Mouse (Mus musculus) liver, embryonic 13.5 days (tissue): ENCODE results near the gene Taar7a. TPM values are rescaled to one million over a fixed set of nuclear protein-coding genes. Genes with fewer than 3 reads are reported as not detected.

ENCODE experiments used
- ATAC-seq: fragments of 200-750 bp; cut with Nextera tagmentation; 2 replicates; pipeline ENCODE4 v1.8.0; 2017; ENCODE audit warnings: low read depth, mild to moderate bottlenecking, moderate number of reproducible peaks, moderate library complexity
- DNase-seq: peaks from one replicate; pipeline ENCODE4 v3.0.0; 2022
- H3K27ac ChIP-seq: fragments of 300-500 bp; sonication (generic); 2 replicates; pipeline ENCODE4 v1.5.1; 2015; ENCODE audit warnings: moderate library complexity, mild to moderate bottlenecking, inconsistent platforms
- H3K27me3 ChIP-seq: fragments of 300-500 bp; sonication (generic); 2 replicates; pipeline ENCODE4 v1.6.1; 2015; ENCODE audit warnings: mild to moderate bottlenecking, inconsistent platforms
- H3K36me3 ChIP-seq: fragments of 300-500 bp; sonication (generic); 2 replicates; pipeline ENCODE4 v1.6.1; 2015; ENCODE audit warnings: mild to moderate bottlenecking, inconsistent platforms
- H3K4me1 ChIP-seq: fragments of 300-500 bp; sonication (generic); replicated peaks from 2 replicates; pipeline ENCODE4 v1.6.1; 2015; ENCODE audit warnings: inconsistent platforms
- H3K4me2 ChIP-seq: fragments of 300-500 bp; sonication (generic); 2 replicates; pipeline ENCODE4 v1.6.1; 2015; ENCODE audit warnings: inconsistent platforms, mild to moderate bottlenecking, moderate library complexity
- H3K4me3 ChIP-seq: fragments of 300-500 bp; sonication (generic); replicated peaks from 2 replicates; pipeline ENCODE4 v1.5.1; 2015; ENCODE audit warnings: mild to moderate bottlenecking, inconsistent platforms
- H3K9ac ChIP-seq: fragments of 300-500 bp; sonication (generic); 2 replicates; pipeline ENCODE4 v1.6.1; 2015; ENCODE audit warnings: mild to moderate bottlenecking, inconsistent platforms
- H3K9me3 ChIP-seq: fragments of 300-500 bp; sonication (generic); replicated peaks from 2 replicates; pipeline ENCODE4 v1.6.1; 2016; ENCODE audit warnings: inconsistent platforms
- WGBS: fragments of 180-500 bp; shearing (Covaris S2); methylation state at CpG from one replicate; pipeline ENCODE4 v1.1.7; 2015; ENCODE audit not compliant: insufficient replicate concordance; 5-methylcytosine and 5-hydroxymethylcytosine counted together
- polyA plus RNA-seq: library from polyadenylated mRNA; unstranded; fragments of >200 nt; fragmentation: Nextera tagmentation; extraction: Ambion mirVana; gene quantifications from 2 replicates; pipeline ENCODE4 v1.2.1, GENCODE M21; 2015

Taar7a gene
- polyA plus RNA-seq, 1 experiment from 2014 or later: not detected

DNA sequence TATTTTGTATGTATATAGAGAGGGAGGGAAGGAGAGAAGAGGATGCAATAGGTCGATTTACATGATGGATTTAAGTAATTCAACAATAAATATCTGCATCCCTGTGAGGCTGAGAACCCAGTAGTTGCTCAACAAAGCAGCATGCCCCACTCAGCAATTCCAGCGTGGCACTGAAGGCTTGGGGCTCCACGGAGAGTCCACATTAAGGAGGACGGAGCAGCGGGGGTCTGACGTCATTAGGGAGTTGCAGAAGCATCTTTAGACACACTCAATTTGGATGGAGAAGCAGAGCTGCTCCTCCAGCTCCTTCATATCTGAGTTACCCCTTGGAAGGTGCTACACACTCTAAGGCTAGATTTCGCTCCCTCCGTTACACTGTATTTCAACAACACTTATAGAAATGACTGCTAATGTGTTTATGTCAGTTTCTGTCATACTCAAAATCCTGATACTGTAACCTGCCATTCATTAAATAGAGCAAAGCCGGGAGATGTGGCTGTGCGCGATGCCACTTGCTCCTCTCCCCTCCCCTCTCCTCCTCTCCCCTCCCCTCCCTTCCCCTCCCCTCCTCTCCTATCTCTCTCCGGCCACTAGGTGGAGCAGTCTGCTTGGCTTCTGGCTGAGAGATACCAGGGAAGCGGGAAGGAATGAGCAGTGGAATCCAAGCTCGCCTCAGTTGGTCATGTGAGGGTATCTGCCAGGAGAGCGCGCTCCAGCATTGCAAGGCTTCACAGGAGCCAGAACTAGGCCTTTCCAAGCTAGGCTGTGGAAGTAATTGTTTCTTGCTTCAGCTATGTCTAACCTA, 14.2 kb downstream of the Taar7a start:
- no peak overlapping the region for H3K4me2 ChIP-seq
- H3K27ac ChIP-seq: no peak overlapping the region
- ATAC-seq (peak; percentile 63), DNase-seq (peak; percentile 36)
- no peaks in the 10 kb centered on the region for H3K9me3 ChIP-seq
- H3K4me1 ChIP-seq: no peaks in the 10 kb centered on the region
- no peak overlapping the region for H3K4me3 ChIP-seq
- 36% methylated on average over 16 of the region's 16 CpGs for WGBS
- no peaks in the 10 kb centered on the region for H3K27me3 ChIP-seq
- H3K9ac ChIP-seq: no peak overlapping the region
- no peaks in the 10 kb centered on the region for H3K36me3 ChIP-seq

DNA sequence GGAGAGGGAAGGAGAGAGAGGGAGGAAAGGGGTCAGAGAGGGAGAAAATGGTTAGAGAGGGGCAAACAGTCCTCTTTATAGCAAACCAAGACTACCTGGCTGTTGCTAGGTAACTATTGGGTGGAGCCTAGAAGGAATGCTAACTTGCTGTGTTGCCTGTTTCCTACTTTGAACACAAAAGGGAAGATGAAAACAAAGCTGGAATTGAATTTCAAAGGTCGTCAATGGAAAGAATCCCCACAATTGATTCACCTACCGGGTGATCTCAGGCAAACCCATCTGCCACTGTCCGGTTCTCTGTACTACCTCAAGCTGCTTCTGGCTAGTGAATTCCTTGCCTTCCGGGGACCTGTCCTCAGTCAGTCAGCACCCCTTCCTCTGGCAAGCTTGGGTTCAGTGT, 15.3 kb downstream of the Taar7a start:
- no peak overlapping the region for H3K27ac ChIP-seq
- no peak for ATAC-seq

DNA sequence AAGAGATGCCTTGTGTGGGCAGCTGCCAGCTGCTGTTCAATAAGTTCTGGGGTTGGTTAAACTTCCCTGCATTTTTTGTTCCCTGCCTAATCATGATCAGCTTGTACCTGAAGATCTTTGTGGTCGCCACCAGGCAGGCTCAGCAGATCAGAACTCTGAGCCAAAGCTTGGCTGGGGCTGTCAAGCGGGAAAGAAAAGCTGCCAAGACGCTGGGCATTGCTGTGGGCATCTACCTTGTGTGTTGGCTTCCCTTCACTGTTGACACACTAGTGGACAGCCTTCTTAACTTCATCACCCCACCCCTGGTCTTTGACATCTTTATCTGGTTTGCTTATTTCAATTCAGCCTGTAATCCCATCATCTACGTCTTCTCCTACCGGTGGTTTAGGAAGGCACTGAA, 22.0 kb downstream of the Taar7a start:
- H3K4me1 ChIP-seq: no peaks in the 10 kb centered on the region

More for the DNA sequence above, 15.3 kb downstream of the Taar7a start:
- no peak for DNase-seq
- no peaks in the 10 kb centered on the region for H3K36me3 ChIP-seq
- no peaks in the 10 kb centered on the region for H3K4me1 ChIP-seq
- H3K9ac ChIP-seq: no peak overlapping the region
- no peaks in the 10 kb centered on the region for H3K9me3 ChIP-seq
- no peak overlapping the region for H3K4me2 ChIP-seq
- no peak overlapping the region for H3K4me3 ChIP-seq
- no peaks in the 10 kb centered on the region for H3K27me3 ChIP-seq
- 54% methylated on average over 4 of the region's 4 CpGs for WGBS

DNA sequence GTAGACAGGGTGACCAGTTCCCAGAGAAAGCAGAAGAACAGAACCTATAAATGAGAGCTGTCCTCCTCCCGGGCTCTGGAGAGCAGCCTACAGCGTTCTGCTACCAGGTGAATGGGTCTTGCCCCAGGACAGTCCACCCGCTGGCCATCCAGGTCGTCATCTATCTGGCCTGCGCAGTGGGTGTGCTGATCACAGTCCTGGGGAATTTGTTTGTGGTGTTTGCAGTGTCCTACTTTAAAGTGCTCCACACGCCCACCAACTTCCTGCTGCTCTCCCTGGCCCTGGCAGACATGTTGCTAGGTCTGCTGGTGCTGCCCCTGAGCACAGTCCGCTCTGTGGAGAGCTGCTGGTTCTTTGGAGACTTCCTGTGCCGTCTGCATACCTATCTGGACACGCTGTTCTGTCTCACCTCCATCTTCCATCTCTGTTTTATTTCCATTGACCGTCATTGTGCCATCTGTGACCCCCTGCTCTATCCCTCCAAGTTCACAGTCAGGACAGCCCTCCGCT, 22.6 kb downstream of the Taar7a start, which contains the start of gene Taar5:
TSS of gene Taar5 (plus strand) at position 51 of the 510 bp plus-strand sequence.
- Histone ChIP-seq H3K4me1 (no peaks in the 10 kb centered on the region), H3K4me3 (no peak within 1 kb of the TSS), H3K27me3 (no peaks in the 10 kb centered on the region), H3K4me2 (no peak within 1 kb of the TSS), H3K9ac (no peak within 1 kb of the TSS), H3K27ac (no peak within 1 kb of the TSS), H3K36me3 (no peaks in the 10 kb centered on the region), H3K9me3 (no peaks in the 10 kb centered on the region)
- ATAC-seq (no peak), DNase-seq (no peak)
- WGBS: 66% methylated on average over 11 of the region's 11 CpGs

More for the DNA sequence above, 22.0 kb downstream of the Taar7a start:
- DNase-seq (no peak), ATAC-seq (no peak)
- Histone ChIP-seq H3K36me3 (no peaks in the 10 kb centered on the region), H3K4me3 (no peak overlapping the region), H3K27me3 (no peaks in the 10 kb centered on the region), H3K4me2 (no peak overlapping the region), H3K27ac (no peak overlapping the region), H3K9me3 (no peaks in the 10 kb centered on the region), H3K9ac (no peak overlapping the region)
- 71% methylated on average over 5 of the region's 5 CpGs for WGBS

DNA sequence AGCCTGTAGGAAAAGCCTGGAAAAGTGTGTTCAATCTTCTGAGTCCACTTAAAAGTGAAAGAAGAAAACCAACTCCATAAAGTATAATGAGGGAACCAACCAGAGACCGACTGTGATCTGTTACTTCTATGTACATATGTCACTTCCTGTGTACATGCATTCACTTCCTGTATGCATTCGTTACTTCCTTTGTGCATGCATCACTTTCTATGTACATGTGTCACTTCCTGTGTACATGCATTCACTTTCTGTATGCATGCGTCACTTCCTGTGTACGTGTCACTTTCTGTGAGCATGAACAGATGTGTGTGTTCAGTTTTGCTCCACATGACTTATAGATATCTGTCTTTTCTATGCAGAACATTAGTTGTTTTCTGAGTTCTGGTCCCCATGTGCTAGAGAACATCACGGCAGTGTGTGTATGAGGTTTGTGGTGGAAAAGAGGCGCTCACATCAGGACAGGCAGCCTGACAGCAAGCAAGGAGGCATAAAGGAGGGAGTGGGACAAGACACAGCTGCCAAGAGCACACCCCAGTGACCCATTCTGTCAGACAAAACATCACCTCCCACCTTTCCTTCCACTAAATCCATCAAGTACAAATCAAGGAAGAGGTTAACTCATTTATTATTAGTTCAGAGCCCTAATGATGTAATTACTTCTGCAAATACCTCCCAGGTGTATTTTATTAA, 28.2 kb downstream of the Taar7a start:
- H3K4me2 ChIP-seq: no peak overlapping the region
- ATAC-seq (no peak), DNase-seq (no peak)
- no peak overlapping the region for H3K9ac ChIP-seq
- no peaks in the 10 kb centered on the region for H3K36me3 ChIP-seq
- H3K9me3 ChIP-seq: no peaks in the 10 kb centered on the region
- H3K27ac ChIP-seq: no peak overlapping the region
- H3K27me3 ChIP-seq: no peaks in the 10 kb centered on the region
- WGBS: 70% methylated on average over 6 of the region's 6 CpGs
- no peak overlapping the region for H3K4me3 ChIP-seq
- no peaks in the 10 kb centered on the region for H3K4me1 ChIP-seq

DNA sequence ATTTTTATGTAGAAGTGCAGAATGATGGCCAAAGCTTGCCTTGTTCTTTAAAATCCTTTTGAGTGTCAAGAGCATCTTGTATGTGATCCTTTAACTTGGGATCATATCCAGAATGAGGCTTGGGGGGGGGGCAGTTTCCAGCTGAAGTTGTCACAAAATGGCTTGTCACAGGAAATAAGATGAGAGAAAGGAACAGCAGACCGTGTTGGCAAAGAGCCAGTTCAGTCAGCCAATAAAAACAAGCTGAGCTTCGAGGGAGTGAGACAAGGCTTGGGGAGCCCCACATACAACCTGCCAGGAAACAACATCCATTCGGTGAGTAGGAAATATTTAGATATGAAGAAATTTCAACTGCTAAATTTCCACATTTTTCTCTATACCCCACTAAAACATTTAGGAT, 29.8 kb downstream of the Taar7a start:
- no peaks in the 10 kb centered on the region for H3K9me3 ChIP-seq
- H3K9ac ChIP-seq: no peak overlapping the region
- no peaks in the 10 kb centered on the region for H3K36me3 ChIP-seq
- no peaks in the 10 kb centered on the region for H3K4me1 ChIP-seq
- H3K4me2 ChIP-seq: no peak overlapping the region
- H3K4me3 ChIP-seq: no peak overlapping the region
- DNase-seq (no peak), ATAC-seq (no peak)
- H3K27ac ChIP-seq: no peak overlapping the region
- no peaks in the 10 kb centered on the region for H3K27me3 ChIP-seq
- 47% methylated on average over 3 of the region's 3 CpGs for WGBS

DNA sequence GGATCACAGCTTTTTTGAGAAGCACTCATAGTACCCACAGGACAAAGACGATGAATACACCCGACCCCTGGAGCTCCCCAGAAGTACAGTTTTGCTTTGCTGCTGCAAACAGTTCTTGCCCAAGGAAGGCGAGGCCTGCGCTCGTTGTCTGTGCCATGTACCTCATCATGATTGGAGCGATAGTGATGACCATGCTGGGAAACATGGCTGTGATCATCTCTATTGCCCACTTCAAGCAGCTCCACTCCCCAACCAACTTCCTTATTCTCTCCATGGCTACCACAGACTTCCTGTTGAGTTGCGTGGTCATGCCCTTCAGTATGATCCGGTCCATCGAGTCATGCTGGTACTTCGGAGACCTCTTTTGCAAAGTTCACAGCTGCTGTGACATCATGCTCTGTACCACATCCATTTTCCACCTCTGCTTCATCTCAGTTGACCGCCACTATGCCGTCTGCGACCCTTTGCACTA, 32.8 kb downstream of the Taar7a start, which contains the start of gene Taar4:
TSS of gene Taar4 (plus strand) at position 51 of the 472 bp plus-strand sequence.
- H3K4me2 ChIP-seq: no peak within 1 kb of the TSS
- H3K4me3 ChIP-seq: no peak within 1 kb of the TSS
- H3K27me3 ChIP-seq: no peaks in the 10 kb centered on the region
- ATAC-seq (no peak), DNase-seq (no peak)
- H3K36me3 ChIP-seq: no peaks in the 10 kb centered on the region
- WGBS: 69% methylated on average over 13 of the region's 13 CpGs
- no peaks in the 10 kb centered on the region for H3K4me1 ChIP-seq
- no peak within 1 kb of the TSS for H3K27ac ChIP-seq
- H3K9ac ChIP-seq: no peak within 1 kb of the TSS
- H3K9me3 ChIP-seq: no peaks in the 10 kb centered on the region

DNA sequence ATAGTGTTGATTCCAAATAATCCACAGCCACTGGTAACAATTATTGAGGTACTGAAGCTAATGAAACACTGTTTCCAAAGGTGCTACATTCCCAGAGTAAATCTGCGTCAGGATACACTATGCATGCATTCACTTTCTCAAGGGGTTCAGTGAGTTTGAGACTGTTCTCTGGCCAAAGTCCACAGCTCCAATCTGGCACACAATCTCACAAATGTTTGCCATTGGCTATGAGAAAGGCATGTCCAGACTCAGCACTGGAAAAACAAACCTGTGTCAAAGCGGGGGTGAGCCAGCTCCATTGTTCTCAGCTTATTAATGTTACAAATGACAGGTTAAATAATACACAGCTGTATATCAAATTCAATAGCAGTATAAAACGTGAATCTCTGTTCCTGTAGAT, 34.2 kb downstream of the Taar7a start:
- H3K36me3 ChIP-seq: no peaks in the 10 kb centered on the region
- no peak overlapping the region for H3K27ac ChIP-seq
- no peak for ATAC-seq
- 49% methylated on average over 3 of the region's 3 CpGs for WGBS
- no peaks in the 10 kb centered on the region for H3K27me3 ChIP-seq
- no peak for DNase-seq
- no peaks in the 10 kb centered on the region for H3K4me1 ChIP-seq
- H3K9me3 ChIP-seq: no peaks in the 10 kb centered on the region
- no peak overlapping the region for H3K9ac ChIP-seq
- H3K4me2 ChIP-seq: no peak overlapping the region
- no peak overlapping the region for H3K4me3 ChIP-seq

DNA sequence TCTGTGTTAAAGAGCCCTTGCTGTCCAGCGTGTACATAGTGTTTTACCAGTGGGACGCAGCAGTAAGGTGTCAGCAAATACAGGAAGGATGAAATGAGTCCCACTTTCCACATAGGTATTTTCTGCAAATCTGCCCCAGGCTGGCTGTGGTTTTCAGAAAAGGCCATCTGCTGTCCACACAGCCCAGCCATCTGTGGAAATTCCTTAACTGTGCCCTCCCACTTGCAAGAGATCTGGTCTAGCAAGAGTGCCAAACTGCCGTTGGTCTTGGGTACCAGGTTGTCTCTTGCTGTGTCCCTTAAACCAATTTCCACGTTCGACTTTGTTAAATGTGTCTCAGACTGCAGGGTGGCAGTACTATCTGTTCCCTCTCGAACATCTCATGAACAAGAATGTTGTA, 41.6 kb downstream of the Taar7a start:
- WGBS: 65% methylated on average over 6 of the region's 6 CpGs
- Histone ChIP-seq H3K36me3 (no peaks in the 10 kb centered on the region), H3K27ac (no peak overlapping the region), H3K4me2 (no peak overlapping the region), H3K4me3 (no peak overlapping the region), H3K27me3 (no peaks in the 10 kb centered on the region), H3K9me3 (no peaks in the 10 kb centered on the region), H3K9ac (no peak overlapping the region), H3K4me1 (no peaks in the 10 kb centered on the region)
- ATAC-seq (no peak), DNase-seq (no peak)

DNA sequence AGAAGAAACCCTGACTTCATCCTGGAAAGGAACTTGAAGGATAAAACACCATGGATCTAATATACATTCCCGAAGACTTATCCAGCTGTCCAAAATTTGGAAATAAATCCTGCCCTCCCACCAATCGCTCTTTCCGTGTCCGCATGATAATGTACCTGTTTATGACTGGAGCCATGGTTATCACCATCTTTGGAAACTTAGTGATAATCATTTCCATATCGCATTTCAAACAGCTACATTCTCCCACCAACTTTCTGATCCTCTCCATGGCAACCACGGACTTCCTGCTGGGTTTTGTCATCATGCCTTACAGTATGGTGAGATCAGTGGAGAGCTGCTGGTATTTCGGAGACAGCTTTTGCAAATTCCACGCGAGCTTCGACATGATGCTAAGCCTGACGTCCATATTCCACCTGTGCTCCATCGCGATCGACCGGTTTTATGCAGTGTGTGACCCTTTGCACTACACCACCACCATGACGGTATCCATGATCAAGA, 43.7 kb downstream of the Taar7a start, which contains the start of gene Taar3:
TSS of gene Taar3 (plus strand) at position 51 of the 498 bp plus-strand sequence.
- H3K4me1 ChIP-seq: no peaks in the 10 kb centered on the region
- H3K36me3 ChIP-seq: no peaks in the 10 kb centered on the region
- H3K9me3 ChIP-seq: no peaks in the 10 kb centered on the region
- H3K4me3 ChIP-seq: no peak within 1 kb of the TSS
- H3K4me2 ChIP-seq: no peak within 1 kb of the TSS
- no peak within 1 kb of the TSS for H3K27ac ChIP-seq
- no peak for DNase-seq
- no peak for ATAC-seq
- H3K27me3 ChIP-seq: no peaks in the 10 kb centered on the region
- H3K9ac ChIP-seq: no peak within 1 kb of the TSS
- WGBS: 71% methylated on average over 16 of the region's 16 CpGs

DNA sequence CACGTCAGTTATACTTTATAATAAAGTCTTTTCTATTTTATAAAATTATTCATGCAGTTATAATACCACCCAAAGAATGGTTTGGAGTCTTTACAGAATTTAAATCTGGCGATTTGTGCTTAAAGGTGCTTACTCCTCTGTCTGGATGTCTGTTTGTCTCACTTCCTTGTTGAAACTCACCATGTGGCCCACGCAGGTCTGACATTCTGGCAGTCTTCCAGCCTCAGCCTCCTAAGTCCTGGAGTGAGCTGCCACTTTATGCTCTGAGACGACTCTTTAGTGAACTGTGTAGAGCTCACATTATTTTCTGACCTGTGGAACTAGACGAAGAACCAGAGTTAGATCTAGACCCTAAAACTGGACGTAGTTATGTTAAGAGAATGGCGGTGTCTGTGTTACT, 45.3 kb downstream of the Taar7a start:
- ATAC-seq (no peak), DNase-seq (no peak)
- no peaks in the 10 kb centered on the region for H3K4me1 ChIP-seq
- H3K27ac ChIP-seq: no peak overlapping the region
- 56% methylated on average over 7 of the region's 7 CpGs for WGBS
- no peaks in the 10 kb centered on the region for H3K9me3 ChIP-seq
- no peaks in the 10 kb centered on the region for H3K36me3 ChIP-seq
- no peak overlapping the region for H3K4me2 ChIP-seq
- no peaks in the 10 kb centered on the region for H3K27me3 ChIP-seq
- H3K9ac ChIP-seq: no peak overlapping the region
- no peak overlapping the region for H3K4me3 ChIP-seq
